Mouse (Mus musculus) urinary bladder, postnatal 25 days (tissue): ENCODE results near the gene Plin2.
"Not testable (repeated sequence)": the region's sequence is repeated elsewhere in the genome, so short reads cannot be mapped to it uniquely, and the experiment has no call there.

Source experiments
- DNase-seq: peaks from one replicate; pipeline ENCODE4 v3.0.0; 2022; ENCODE audit warnings: low spot score

Plin2 gene

GRCm38 (mm10) chr4:86683746-86684145 is 13.9 kb upstream of the Plin2 start:
- DNase-seq = no peak

GRCm38 (mm10) chr4:86683280-86683679 is 13.4 kb upstream of the Plin2 start:
- DNase-seq = no peak

DNA sequence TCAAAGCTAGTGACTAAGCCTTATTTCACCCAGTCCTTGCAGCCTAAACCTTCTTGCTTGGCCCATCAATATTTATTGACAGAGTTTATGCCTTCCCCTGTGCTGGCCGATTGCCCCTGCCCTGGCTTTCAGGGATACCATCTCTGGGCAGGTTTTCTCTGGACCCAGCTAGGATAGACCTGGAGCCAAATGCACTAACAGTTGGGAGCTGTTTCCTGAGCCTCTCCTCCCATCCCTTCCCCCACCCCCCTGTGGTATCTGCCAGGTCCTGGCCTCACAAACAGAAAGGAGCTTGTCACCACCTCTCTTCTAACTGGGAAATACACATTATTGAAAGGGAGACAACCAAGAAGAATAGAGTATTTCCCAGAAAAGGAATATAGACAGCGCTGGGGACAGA is 12.0 kb upstream of the Plin2 start:
- no peak for DNase-seq

DNA sequence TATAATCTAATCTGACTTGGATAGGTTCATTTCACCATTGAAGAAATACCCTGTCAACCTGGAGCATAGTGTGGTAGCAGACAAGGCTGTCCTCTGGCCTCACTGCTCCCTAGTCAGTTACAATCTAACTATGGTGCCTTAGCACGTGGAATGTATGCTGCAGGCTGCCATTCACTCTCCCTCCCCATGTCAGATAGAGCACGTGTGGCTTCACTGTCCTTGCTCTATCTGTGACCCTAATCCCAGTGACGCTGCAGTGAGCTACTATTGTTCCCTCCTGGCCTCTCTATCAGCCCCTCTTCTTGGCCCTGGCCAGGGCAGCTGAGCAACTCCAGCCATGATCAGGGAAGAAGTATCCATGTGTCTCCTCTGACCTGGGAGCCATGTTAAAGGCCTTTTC is 11.6 kb upstream of the Plin2 start:
- DNase-seq = no peak

DNA sequence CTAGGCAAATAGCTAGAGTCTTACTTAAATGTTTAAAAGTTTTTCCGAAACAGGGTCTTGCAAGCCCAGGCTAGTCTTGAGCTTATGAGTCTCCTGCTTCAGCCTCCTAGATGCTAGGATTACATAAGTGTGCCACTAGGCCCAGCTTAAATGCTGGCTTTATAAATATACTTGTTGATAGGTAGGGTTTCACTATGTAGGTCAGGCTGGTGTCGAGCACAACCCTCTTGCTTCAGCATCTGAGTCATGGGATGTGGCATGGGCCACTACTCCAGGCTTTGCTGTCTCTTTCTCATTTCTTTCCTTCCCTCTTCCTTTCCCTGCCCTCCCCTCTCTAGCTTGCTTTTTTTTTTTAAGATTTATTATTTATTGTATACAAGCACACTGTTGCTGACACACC is 9.8 kb upstream of the Plin2 start:
- DNase-seq = no peak

DNA sequence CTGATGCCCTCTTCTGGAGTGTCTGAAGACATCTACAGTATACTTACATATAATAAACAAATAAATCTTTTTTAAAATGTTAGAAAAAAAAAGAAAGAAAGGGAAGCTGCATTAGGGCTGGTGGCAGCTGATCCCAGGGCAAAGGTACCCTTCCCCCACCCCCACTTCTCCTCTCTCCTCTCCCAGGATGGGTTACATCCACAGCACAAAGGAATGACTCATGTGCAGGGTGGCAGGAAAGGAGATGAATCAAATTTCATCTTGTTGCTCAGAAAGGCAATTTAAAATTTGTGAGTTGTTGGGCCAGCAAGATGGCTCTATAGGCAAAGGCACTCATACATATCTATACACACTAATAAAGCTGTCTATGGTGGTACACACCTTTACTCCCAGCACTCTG is 6.9 kb upstream of the Plin2 start:
- no peak for DNase-seq

DNA sequence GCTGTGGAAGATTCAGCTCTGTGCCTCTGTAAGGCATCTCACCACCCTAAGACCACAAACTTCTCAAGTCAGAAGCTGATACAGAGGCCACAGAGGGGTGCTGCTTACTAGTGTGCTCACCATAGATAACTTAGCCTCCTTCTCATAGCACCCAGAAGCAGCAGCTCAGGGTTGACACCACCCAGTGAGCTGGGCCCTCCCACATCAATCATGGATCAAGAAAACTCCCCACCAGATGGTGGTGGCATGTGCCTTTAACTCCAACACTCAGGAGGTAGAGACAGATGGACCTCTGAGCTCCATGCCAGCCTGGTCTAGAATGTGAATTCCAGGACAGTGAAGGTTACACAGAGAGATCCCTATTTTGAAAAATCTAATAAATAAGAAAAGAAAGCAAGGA is 4.9 kb upstream of the Plin2 start:
- not testable (repeated sequence) for DNase-seq

- not testable (repeated sequence) for DNase-seq
These were observed 4.3 kb upstream of the Plin2 start for GRCm38 (mm10) chr4:86674150-86674549.

DNA sequence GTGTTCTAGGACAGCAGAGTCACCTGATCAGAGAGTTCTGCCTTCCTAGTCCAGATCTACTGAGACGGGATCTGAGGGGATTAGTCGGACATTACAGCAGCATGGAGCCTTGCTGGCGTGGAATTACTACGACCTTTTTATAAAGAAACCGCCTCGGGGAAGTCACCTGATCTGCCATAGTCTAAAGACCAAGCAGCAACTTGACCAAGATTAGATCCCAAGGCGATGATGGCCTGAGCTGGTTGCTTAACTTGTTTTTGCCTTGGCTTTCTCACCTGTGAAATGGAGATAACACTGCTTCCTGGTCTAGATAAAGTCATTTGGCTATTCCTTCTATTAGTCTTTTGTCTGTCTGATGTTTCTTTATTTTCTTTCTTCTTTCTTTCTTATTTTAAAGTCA is 2.6 kb upstream of the Plin2 start:
- no peak for DNase-seq

DNA sequence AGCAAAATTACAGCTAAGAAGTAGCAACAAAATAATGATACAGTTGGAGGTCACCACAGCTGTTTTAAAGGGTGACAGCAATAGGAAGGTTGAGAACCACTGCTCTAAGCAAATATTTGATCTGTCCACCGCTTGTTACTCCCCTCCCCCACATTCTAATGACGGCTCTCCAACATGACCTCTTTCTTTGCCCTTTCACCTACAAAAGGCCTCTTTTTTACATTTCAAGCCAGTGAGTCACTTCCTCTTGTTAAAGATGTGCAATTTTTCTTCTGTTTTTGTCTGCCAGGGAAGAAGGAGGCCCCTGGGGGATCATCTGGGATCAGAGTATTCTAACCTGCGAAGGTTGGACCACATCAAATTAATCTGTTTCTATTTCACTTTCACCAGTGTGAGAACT is 1.9 kb upstream of the Plin2 start:
- DNase-seq = no peak

DNA sequence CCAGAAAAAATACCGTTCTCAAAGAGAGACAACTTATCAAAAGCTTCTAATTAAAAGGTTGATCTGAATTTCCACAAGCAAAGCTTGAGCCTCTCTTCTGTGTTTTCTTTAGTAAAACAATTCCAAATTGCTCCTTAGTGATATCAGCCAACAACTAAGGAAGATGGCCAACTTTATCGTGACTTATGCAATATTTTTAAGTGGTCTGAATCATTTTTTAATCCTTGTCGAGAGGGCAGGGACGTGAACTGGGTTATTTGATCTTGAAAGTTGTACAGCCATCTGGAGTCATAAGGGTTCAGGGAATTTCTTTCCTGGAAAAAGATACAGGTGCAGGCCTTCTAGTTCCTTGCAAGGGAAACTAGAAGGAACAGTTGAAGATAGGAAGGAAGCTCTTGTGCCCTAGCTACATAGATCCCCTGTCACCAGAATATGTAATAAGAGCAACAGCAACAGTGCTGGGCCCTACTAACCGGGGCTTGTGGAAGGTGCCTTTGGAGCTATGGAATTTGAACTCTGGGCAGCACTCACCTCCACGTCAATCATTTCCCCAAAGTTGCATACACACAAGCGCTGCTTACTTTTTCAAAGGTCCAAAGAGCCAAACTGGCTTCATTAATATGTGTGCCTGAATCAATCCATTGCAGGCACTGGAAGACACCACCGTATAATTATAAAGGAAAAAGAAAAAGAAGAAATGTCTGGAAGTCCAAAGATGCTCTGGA is 884 bp upstream of the Plin2 start:
- no peak for DNase-seq

DNA sequence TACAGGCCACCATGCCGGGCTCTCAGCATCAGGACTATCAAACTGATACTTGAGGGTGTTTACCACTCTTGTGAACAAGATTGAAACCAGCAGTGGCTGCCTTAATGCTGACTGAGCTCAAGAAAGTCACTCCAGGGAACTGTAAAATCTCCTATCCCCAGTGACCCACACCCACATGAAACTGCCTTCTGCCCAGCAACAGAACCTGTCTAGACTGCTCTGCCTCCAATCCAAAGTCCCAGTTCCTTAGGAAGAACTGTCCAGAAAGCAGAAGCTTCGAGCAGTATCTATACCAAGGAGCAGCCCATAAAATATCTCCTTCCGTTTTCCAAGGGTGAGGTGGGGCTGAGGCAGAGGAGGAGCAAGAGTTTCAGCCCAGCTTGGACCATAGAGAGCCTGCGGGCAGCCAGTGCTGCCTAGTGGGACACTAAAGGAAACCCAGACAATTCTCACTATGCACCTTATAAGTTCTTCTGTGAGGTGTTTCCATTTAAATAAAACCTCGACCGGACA is 563 bp downstream of the Plin2 start:
- not testable (repeated sequence) for DNase-seq

- no peak for DNase-seq
These were observed 1.4 kb downstream of the Plin2 start for GRCm38 (mm10) chr4:86668290-86669000.

GRCm38 (mm10) chr4:86665596-86665995 is 4.3 kb downstream of the Plin2 start:
- DNase-seq = no peak

- no peak for DNase-seq
These were observed 5.9 kb downstream of the Plin2 start for GRCm38 (mm10) chr4:86663919-86664318.

DNA sequence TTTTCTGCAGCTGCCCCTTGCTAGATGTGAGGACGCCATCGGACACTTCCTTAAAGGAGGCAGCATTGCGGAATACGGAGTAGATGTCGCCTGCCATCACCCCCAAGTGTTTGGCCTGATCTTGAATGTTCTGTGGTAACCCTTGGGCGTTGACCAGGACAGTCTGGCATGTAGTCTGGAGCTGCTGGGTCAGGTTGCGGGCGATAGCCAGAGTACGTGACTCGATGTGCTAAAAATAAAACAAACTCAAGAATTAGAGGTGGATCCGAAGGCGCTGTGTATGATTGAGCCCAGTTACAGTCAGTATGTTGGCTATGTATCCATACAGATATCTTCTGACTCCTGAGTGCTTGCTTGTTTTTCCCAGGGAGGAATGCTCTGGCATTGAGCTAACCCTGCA is 12.7 kb downstream of the Plin2 start:
- no peak for DNase-seq

- not testable (repeated sequence) for DNase-seq
These were observed 13.4 kb downstream of the Plin2 start for GRCm38 (mm10) chr4:86656410-86656809.

DNA sequence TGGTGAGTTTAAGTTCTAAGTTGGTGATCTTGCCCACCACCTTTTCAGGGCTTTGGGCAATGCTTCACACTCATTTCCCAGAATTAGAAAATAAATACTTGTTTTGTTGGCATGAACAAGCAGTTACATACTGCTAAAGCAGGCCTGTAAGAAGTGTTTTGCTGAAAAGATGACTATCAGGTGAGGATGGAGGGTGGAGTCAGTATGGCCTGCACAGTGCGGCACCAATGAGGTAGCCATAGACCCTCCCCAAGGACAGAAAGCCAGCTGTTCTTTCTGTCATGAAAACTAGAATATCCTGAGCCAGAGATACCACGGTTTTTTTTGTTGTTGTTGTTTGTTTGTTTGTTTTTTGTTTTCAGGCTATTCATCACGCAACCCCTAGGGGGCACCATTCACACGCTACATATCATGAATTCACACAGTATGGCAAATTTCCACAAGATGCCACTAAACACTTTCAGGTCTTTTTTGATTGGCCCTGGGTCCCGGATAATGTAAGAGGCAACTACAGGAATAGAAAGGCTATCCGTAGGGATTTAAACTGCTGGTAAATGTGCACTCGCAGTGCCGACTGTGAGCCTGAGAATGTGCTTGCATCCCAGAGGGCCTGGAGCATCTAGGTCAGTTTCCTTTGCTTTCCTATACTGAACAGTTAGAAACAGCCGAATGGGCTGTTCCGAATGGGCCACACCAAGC is 18.0 kb downstream of the Plin2 start:
- no peak for DNase-seq

DNA sequence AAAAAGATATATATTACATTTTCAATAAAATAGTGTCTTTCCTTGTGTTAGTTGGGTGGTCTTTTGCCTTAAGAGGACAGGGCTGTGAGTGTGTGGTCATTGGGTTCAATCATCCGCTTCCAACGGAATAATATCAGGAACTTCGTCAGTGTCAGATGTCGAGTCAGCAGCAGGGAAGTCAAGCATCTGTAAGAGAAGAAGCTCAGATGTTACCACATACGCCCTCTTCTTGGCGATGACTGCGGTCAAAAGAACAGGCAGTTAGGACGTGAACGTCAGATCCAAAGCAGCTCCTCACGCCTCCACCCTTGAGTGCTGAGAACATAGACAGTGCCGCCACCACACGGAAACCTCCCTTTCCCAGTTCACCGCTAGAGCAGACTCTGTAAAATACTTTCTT is 21.5 kb downstream of the Plin2 start:
- DNase-seq = not testable (repeated sequence)

- DNase-seq = not testable (repeated sequence)
These were observed 32.3 kb downstream of the Plin2 start for GRCm38 (mm10) chr4:86637561-86637960.

DNA sequence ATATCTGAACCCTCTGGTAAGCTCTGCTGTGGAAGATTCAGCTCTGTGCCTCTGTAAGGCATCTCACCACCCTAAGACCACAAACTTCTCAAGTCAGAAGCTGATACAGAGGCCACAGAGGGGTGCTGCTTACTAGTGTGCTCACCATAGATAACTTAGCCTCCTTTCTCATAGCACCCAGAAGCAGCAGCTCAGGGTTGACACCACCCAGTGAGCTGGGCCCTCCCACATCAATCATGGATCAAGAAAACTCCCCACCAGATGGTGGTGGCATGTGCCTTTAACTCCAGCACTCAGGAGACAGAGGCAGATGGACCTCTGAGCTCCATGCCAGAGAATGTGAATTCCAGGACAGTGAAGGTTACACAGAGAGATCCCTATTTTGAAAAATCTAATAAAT is 35.0 kb downstream of the Plin2 start:
- DNase-seq = not testable (repeated sequence)

DNA sequence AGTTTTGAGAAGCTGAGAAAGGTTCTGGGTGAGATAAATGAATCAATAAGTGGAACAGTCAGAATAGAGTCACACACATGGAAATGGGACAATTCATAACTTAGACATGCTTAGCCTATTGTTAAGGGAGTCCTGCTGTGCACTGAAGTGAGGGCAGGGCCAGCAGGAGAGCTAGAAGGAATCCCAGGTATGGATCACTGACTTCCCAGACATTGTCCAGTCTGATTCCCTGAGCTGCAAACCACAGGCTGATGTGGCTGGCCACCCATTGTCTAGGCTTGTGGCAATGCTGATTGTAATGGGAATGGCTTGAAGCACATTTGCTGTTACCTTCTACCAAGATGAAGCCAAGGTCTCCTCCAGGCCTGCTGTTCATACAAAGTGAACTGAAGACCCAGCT is 35.5 kb downstream of the Plin2 start:
- DNase-seq = not testable (repeated sequence)

DNA sequence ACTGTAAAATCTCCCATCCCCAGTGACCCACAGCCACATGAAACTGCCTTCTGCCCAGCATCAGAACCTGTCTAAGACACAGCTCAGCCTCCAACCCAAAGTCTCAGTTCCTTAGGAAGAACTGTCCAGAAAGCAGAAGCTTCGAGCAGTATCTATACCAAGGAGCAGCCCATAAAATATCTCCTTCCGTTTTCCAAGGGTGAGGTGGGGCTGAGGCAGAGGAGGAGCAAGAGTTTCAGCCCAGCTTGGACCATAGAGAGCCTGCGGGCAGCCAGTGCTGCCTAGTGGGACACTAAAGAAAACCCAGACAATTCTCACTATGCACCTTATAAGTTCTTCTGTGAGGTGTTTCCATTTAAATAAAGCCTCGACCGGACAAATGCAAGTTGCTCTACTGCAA is 37.3 kb downstream of the Plin2 start:
- DNase-seq = not testable (repeated sequence)
